Mouse (Mus musculus): ENCODE measurements at regions not wholly inside any gene's neighbourhood (a gene's known extent, or its start where the extent isn't known, plus 50 kb on each side); places are given as distances from the start of the nearest gene placed in this dataset.
A peak's percentile ranks its signal among the peaks of the same experiment; 100 is the strongest.

- Histone ChIP-seq H3K27ac (peak overlapping the region; percentile 32; the same call in 1 of the 2 replicates), H3K9ac (no peak overlapping the region), H3K27me3 (ENCODE audit: control insufficient read depth, insufficient read depth, low read length) (no peaks in the 10 kb centered on the region), H3K4me2 (replicated peaks) (no peak overlapping the region), H3K4me3 (replicated peaks; ENCODE audit: low read length) (no peak overlapping the region), H3K36me3 (replicated peaks; ENCODE audit: control insufficient read depth, insufficient read depth) (no peaks in the 10 kb centered on the region), H3K4me1 (replicated peaks; ENCODE audit: control insufficient read depth, insufficient read depth, low read length) (peaks cover 11% of the 10 kb centered on the region), H3K9me3 (ENCODE audit: control insufficient read depth, low read length) (no peaks in the 10 kb centered on the region)
- DNase-seq (ENCODE audit: low spot score) (no peak), ATAC-seq (ENCODE audit: low FRiP score) (0 out of 2 replicates have a peak, but pooled peaks have one; percentile 2)
- WGBS, result 46% methylated on average over 6 of the region's 6 CpGs
Observed at GRCm38 (mm10) chr5:111506821-111507220, 89.7 kb downstream of the Mn1 start.

DNA sequence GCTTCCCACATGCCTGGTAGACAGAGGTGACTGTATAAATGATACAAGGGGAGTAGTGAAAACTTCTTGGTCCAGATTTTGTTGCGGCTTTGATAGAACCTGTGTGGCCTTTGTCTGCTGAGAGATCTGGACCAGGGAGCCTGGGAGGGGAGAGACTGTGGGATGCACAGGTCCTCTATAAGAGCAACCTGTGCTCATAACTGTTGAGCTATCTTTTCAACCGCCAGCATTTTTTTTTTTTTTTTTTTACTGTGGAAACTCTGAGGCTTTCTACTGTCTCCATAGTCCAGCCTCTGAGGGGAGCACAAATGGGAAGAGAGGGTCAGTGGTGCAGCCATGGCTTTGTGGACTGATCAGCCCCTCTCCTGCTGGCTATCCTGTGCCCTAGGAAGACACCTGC, 90.2 kb downstream of the Mn1 start:
- no peaks in the 10 kb centered on the region for H3K36me3 ChIP-seq (replicated peaks; ENCODE audit: control insufficient read depth, insufficient read depth)
- ATAC-seq (ENCODE audit: low FRiP score) (no peak), DNase-seq (ENCODE audit: low spot score) (no peak)
- H3K4me1 ChIP-seq (replicated peaks; ENCODE audit: control insufficient read depth, insufficient read depth, low read length), result peaks cover 16% of the 10 kb centered on the region
- no peak overlapping the region for H3K27ac ChIP-seq
- H3K9ac ChIP-seq, result no peak overlapping the region
- no peak overlapping the region for H3K4me3 ChIP-seq (replicated peaks; ENCODE audit: low read length)
- 84% methylated on average over 2 of the region's 2 CpGs for WGBS
- no peaks in the 10 kb centered on the region for H3K27me3 ChIP-seq (ENCODE audit: control insufficient read depth, insufficient read depth, low read length)
- no peaks in the 10 kb centered on the region for H3K9me3 ChIP-seq (ENCODE audit: control insufficient read depth, low read length)
- no peak overlapping the region for H3K4me2 ChIP-seq (replicated peaks)

DNA sequence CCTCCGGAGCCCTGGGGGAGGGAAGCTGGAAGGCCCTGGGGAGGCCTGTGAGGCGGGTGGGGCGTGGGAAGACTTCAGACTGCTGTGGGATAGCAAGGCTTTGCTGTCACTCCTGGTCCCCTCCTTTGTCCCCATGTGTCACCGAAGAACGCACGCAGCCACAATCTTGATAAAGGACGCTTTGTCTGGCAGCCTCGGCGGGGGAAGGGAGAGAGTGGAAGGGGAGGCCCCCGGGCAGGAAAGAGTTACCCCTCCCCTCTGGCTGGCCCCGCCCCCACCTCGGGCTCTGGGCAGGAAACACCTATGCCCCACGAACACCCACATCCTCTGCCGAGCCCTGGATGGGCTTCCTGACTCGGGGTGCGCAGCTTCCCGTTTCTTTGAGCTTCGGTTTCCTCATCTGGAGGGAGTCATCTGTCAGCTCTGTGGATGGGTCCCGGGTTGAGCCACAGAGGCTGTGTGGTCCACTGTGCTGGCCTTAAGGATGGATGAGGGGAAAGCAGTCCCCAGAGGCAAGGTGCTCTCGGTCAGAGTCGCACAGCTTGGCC, 91.9 kb downstream of the Mn1 start:
- no peaks in the 10 kb centered on the region for H3K27me3 ChIP-seq (ENCODE audit: control insufficient read depth, insufficient read depth, low read length)
- H3K9me3 ChIP-seq (ENCODE audit: control insufficient read depth, low read length), result no peaks in the 10 kb centered on the region
- peaks cover 20% of the 10 kb centered on the region for H3K4me1 ChIP-seq (replicated peaks; ENCODE audit: control insufficient read depth, insufficient read depth, low read length)
- H3K36me3 ChIP-seq (replicated peaks; ENCODE audit: control insufficient read depth, insufficient read depth), result no peaks in the 10 kb centered on the region
- H3K4me2 ChIP-seq (replicated peaks), result peak overlapping the region; percentile 21
- no peak overlapping the region for H3K4me3 ChIP-seq (replicated peaks; ENCODE audit: low read length)
- ATAC-seq (ENCODE audit: low FRiP score) (no peak), DNase-seq (ENCODE audit: low spot score) (no peak)
- H3K27ac ChIP-seq, result no peak overlapping the region
- 2% methylated on average over 20 of the region's 21 CpGs for WGBS
- no peak overlapping the region for H3K9ac ChIP-seq

GRCm38 (mm10) chr5:111509575-111510057, 92.5 kb downstream of the Mn1 start:
- H3K4me3 ChIP-seq (replicated peaks; ENCODE audit: low read length), result no peak overlapping the region
- peak overlapping the region; percentile 21 for H3K4me2 ChIP-seq (replicated peaks)
- no peak for DNase-seq (ENCODE audit: low spot score)
- peaks cover 25% of the 10 kb centered on the region for H3K4me1 ChIP-seq (replicated peaks; ENCODE audit: control insufficient read depth, insufficient read depth, low read length)
- ATAC-seq (ENCODE audit: low FRiP score), result no peak; the same call in 1 of the 2 replicates
- no peaks in the 10 kb centered on the region for H3K36me3 ChIP-seq (replicated peaks; ENCODE audit: control insufficient read depth, insufficient read depth)
- no peak overlapping the region for H3K27ac ChIP-seq
- H3K9ac ChIP-seq, result no peak overlapping the region
- H3K27me3 ChIP-seq (ENCODE audit: control insufficient read depth, insufficient read depth, low read length), result no peaks in the 10 kb centered on the region
- WGBS, result 10% methylated on average over 9 of the region's 9 CpGs
- H3K9me3 ChIP-seq (ENCODE audit: control insufficient read depth, low read length), result no peaks in the 10 kb centered on the region

DNA sequence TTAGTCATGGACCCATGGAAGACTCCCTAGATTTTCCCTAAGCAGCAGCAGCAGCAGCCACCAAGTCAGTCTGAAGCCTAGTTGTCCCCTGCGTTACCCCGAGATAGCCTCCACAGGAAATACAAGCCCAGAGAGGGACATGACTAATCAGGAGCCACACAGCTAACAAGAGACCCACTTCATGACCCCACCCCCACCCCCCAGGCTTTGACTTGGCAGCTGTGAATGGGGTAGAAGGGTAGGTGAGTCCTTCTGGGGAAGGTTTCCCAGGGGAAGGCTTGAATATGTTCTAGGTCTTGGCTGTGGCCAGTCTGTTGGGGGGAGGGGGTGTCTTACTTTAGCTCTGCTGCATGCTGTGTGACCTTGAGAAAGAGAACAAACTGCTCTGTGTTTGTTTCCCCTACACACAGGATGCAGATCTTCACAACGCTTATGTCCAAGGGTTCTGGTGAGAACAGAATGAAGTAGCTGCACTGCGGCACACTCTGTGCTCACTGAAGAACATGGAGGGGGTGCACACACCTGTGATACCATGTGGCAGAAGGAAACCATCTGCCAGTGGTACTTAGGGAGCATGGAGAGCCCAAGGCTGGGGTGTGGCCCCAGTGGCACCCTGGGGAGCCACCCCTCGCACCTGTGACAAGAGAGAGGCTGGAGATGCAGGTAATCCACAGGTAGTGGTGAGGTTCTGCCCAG, 93.2 kb downstream of the Mn1 start:
- Histone ChIP-seq H3K4me3 (replicated peaks; ENCODE audit: low read length) (no peak overlapping the region), H3K4me1 (replicated peaks; ENCODE audit: control insufficient read depth, insufficient read depth, low read length) (peaks cover 26% of the 10 kb centered on the region), H3K27ac (no peak overlapping the region), H3K9me3 (ENCODE audit: control insufficient read depth, low read length) (no peaks in the 10 kb centered on the region), H3K4me2 (replicated peaks) (no peak overlapping the region), H3K9ac (no peak overlapping the region), H3K27me3 (ENCODE audit: control insufficient read depth, insufficient read depth, low read length) (no peaks in the 10 kb centered on the region), H3K36me3 (replicated peaks; ENCODE audit: control insufficient read depth, insufficient read depth) (no peaks in the 10 kb centered on the region)
- no peak for DNase-seq (ENCODE audit: low spot score)
- ATAC-seq (ENCODE audit: low FRiP score), result no peak
- 59% methylated on average over 5 of the region's 5 CpGs for WGBS

DNA sequence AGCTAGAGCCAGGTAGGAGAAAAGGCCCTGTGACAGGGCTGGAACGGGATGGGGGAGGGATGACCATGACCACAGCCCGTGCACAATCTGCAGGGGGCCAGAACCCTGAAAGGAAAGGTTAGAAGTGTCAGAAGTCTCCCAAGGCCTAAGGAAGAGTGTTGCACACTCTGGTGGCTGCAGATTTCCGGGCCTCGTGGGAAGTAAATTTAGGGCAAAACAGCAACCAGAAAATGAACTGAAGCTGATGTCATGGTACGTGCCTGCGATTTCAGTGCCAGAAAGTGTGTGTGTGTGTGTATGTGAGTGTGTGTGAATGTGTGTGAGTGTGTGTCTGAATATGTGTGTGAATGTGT, 93.7 kb downstream of the Mn1 start:
- no peaks in the 10 kb centered on the region for H3K27me3 ChIP-seq (ENCODE audit: control insufficient read depth, insufficient read depth, low read length)
- WGBS, result 49% methylated on average over 6 of the region's 6 CpGs
- no peaks in the 10 kb centered on the region for H3K36me3 ChIP-seq (replicated peaks; ENCODE audit: control insufficient read depth, insufficient read depth)
- DNase-seq (ENCODE audit: low spot score) (no peak), ATAC-seq (ENCODE audit: low FRiP score) (no peak)
- H3K9me3 ChIP-seq (ENCODE audit: control insufficient read depth, low read length), result no peaks in the 10 kb centered on the region
- no peak overlapping the region for H3K4me2 ChIP-seq (replicated peaks)
- peaks cover 26% of the 10 kb centered on the region for H3K4me1 ChIP-seq (replicated peaks; ENCODE audit: control insufficient read depth, insufficient read depth, low read length)
- no peak overlapping the region for H3K27ac ChIP-seq
- H3K9ac ChIP-seq, result no peak overlapping the region
- no peak overlapping the region for H3K4me3 ChIP-seq (replicated peaks; ENCODE audit: low read length)

GRCm38 (mm10) chr5:111511982-111512381, 94.8 kb downstream of the Mn1 start:
- DNase-seq (ENCODE audit: low spot score), result no peak
- Histone ChIP-seq H3K9ac (peak overlapping the region; percentile 20; the same call in 1 of the 2 replicates), H3K36me3 (replicated peaks; ENCODE audit: control insufficient read depth, insufficient read depth) (no peaks in the 10 kb centered on the region), H3K4me2 (replicated peaks) (peak overlapping the region; percentile 1; the same call in 1 of the 2 replicates), H3K9me3 (ENCODE audit: control insufficient read depth, low read length) (no peaks in the 10 kb centered on the region), H3K4me1 (replicated peaks; ENCODE audit: control insufficient read depth, insufficient read depth, low read length) (peaks cover 18% of the 10 kb centered on the region), H3K27ac (peak overlapping the region; percentile 1; the same call in 1 of the 2 replicates), H3K27me3 (ENCODE audit: control insufficient read depth, insufficient read depth, low read length) (no peaks in the 10 kb centered on the region), H3K4me3 (replicated peaks; ENCODE audit: low read length) (no peak overlapping the region)
- 5% methylated on average over 10 of the region's 10 CpGs for WGBS
- ATAC-seq (ENCODE audit: low FRiP score), result 0 out of 2 replicates have a peak, but pooled peaks have one; percentile 43

DNA sequence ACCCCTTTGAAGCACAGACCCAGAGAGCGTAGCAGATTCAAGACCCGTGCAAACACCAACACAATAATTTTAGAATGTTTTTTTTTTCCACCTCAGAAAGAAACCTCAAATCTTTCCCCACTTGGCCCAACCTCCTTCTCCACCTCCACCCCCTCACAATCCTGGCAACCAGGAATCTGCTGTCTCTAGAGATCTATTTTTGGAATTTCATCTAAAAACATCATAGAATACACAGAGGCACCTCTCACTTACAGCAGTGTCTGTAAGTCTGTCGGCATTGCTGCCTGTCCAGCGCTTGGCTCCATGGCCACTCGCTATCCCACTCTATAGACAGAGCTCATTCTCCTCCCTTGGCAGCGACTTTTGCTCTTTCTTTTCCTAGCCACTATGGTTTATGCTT, 96.8 kb downstream of the Mn1 start:
- no peaks in the 10 kb centered on the region for H3K9me3 ChIP-seq (ENCODE audit: control insufficient read depth, low read length)
- no peak overlapping the region for H3K4me2 ChIP-seq (replicated peaks)
- H3K27ac ChIP-seq, result no peak overlapping the region
- no peaks in the 10 kb centered on the region for H3K27me3 ChIP-seq (ENCODE audit: control insufficient read depth, insufficient read depth, low read length)
- WGBS, result 71% methylated on average over 6 of the region's 6 CpGs
- ATAC-seq (ENCODE audit: low FRiP score) (no peak), DNase-seq (ENCODE audit: low spot score) (no peak)
- no peak overlapping the region for H3K9ac ChIP-seq
- no peaks in the 10 kb centered on the region for H3K36me3 ChIP-seq (replicated peaks; ENCODE audit: control insufficient read depth, insufficient read depth)
- H3K4me3 ChIP-seq (replicated peaks; ENCODE audit: low read length), result no peak overlapping the region
- peaks cover 20% of the 10 kb centered on the region for H3K4me1 ChIP-seq (replicated peaks; ENCODE audit: control insufficient read depth, insufficient read depth, low read length)

DNA sequence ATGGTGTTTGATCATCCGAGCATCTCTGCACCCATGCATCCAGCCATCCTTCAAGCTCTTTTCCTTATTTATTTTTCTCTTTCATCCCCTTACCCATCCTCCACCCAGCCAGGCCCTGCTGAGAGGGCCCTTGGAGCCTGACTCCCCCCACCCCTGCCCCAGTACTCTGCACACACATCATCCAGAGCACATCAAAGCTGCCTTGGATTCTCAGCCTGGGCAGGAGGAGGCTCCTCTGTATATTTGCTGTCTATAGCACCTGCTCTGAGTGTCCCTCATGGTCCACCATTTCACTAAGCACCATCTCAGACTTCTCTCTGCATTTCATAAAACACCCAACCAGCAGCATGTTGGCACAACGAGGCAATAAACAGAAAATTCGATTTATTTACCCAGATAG, 101.9 kb downstream of the Mn1 start:
- H3K27me3 ChIP-seq (ENCODE audit: control insufficient read depth, insufficient read depth, low read length), result no peaks in the 10 kb centered on the region
- no peaks in the 10 kb centered on the region for H3K9me3 ChIP-seq (ENCODE audit: control insufficient read depth, low read length)
- 45% methylated on average over 3 of the region's 3 CpGs for WGBS
- peak overlapping the region; percentile 87 for H3K27ac ChIP-seq
- DNase-seq (ENCODE audit: low spot score) (no peak), ATAC-seq (ENCODE audit: low FRiP score) (0 out of 2 replicates have a peak, but pooled peaks have one; percentile 23)
- peaks cover 21% of the 10 kb centered on the region for H3K4me1 ChIP-seq (replicated peaks; ENCODE audit: control insufficient read depth, insufficient read depth, low read length)
- no peak overlapping the region for H3K9ac ChIP-seq
- H3K36me3 ChIP-seq (replicated peaks; ENCODE audit: control insufficient read depth, insufficient read depth), result no peaks in the 10 kb centered on the region
- no peak overlapping the region for H3K4me2 ChIP-seq (replicated peaks)
- no peak overlapping the region for H3K4me3 ChIP-seq (replicated peaks; ENCODE audit: low read length)

All from hindbrain, embryonic 14.5 days (tissue).